Mouse (Mus musculus): ENCODE measurements at regions not wholly inside any gene's neighbourhood (a gene's known extent, or its start where the extent isn't known, plus 50 kb on each side); places are given as distances from the start of the nearest gene placed in this dataset.

DNA sequence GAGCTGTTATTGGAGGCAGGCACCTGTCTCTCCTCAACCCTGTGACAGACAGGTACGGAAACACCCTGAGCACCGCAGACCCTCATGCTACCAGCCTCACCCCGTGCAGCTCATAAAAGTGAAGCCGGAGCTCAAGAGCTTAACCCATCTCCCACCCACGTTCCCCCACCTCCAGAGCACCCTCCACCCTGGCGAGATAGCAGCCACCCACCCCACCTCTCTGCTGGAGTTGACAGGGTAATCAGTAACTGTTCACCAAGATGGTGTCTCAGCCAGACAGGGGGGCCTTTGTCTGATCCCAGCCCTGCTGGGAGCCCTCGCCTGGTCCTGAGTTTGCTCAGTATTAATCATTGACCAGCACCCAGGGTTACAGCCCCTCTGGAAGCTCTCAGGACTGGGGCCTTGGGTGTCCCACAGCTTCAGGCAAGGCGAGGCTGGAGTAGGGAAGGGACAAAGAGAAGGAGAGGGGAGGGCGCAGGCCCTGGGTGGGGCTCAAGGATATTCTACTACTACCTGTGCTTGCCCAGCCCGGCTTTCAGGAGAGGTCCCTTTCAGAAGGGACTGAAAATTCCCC lies 151.3 kb upstream of the Haao start:
- no peak overlapping the region for H3K4me2 ChIP-seq
- no peaks in the 10 kb centered on the region for H3K27me3 ChIP-seq (replicated peaks)
- 0 out of 2 replicates have a peak, but pooled peaks cover 2% of the 10 kb centered on the region for H3K4me1 ChIP-seq
- no peaks in the 10 kb centered on the region for H3K9me3 ChIP-seq (replicated peaks)
- no peak overlapping the region for H3K4me3 ChIP-seq (replicated peaks)
- no peak for ATAC-seq (ENCODE audit: low FRiP score)
- no peak overlapping the region for H3K9ac ChIP-seq (replicated peaks)
- no peak overlapping the region for H3K27ac ChIP-seq (replicated peaks)
- no peaks in the 10 kb centered on the region for H3K36me3 ChIP-seq
- WGBS: 82% methylated on average over 10 of the region's 10 CpGs

DNA sequence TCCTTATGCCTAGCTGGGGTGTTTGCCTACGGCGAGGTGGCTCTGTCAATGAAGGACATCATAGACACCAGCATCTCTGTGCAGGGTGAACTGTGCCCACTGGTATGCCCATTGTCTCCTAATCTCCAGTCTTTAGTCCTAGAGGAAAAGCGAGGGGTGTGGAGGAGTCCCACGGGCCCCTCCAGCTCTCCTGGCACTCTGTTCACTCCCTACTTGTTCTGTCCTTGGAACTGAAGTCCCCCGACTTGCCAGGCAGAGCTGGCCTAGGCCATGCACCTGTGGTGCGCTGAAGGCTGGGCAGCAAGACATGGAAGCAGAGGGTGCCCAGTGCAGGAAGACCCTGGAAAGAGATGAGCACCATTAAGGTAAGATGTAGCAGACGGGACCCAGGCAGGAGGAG lies 150.6 kb upstream of the Haao start:
- WGBS: 96% methylated on average over 7 of the region's 7 CpGs
- no peaks in the 10 kb centered on the region for H3K9me3 ChIP-seq (replicated peaks)
- no peak for ATAC-seq (ENCODE audit: low FRiP score)
- H3K4me1 ChIP-seq: no peaks in the 10 kb centered on the region
- no peak overlapping the region for H3K27ac ChIP-seq (replicated peaks)
- no peaks in the 10 kb centered on the region for H3K27me3 ChIP-seq (replicated peaks)
- no peak overlapping the region for H3K9ac ChIP-seq (replicated peaks)
- H3K36me3 ChIP-seq: no peaks in the 10 kb centered on the region
- H3K4me2 ChIP-seq: no peak overlapping the region
- no peak overlapping the region for H3K4me3 ChIP-seq (replicated peaks)

DNA sequence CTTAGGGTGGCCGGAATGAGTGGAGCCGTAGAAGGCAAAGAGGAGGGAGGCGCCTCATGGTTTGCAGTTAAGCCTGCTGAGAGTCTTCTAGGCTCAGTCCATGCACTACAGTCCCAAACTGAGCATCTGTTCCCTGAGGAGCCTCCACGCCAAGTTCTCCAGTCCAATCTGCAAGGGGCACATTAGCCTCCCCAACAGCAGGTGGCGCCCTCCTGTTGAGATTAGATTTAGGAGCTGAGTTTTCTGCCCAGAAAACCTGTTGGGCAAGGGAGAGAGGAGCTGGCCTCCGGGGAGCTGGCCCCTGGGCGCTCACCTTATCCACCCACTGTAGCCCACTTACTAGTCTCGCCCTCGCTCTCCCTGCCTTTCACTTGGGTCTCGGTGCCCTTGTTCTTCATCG lies 150.0 kb upstream of the Haao start:
- H3K27ac ChIP-seq (replicated peaks): no peak overlapping the region
- H3K9ac ChIP-seq (replicated peaks): no peak overlapping the region
- H3K9me3 ChIP-seq (replicated peaks): no peaks in the 10 kb centered on the region
- no peak for ATAC-seq (ENCODE audit: low FRiP score)
- WGBS: 87% methylated on average over 11 of the region's 11 CpGs
- H3K27me3 ChIP-seq (replicated peaks): no peaks in the 10 kb centered on the region
- H3K4me2 ChIP-seq: no peak overlapping the region
- no peak overlapping the region for H3K4me3 ChIP-seq (replicated peaks)
- H3K36me3 ChIP-seq: no peaks in the 10 kb centered on the region
- H3K4me1 ChIP-seq: no peaks in the 10 kb centered on the region

DNA sequence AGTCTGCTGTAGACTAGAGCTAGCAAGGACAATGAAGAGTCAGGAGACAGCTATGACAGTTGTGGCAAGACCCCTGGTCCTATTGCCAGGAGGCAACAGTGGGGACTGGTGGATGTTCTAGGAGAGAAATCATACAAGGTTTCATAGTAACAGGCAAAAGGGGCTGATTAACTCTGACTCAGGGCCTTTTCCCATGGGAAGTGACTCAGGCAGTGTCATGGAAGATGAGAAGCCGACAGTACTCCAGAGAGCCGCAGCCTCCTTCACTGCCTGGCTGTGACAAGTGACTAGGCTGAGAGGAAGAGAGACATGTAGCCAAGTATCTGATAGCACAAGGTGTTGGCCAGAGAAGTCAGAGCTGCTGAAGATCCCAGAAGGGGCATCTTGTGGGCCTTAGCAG lies 145.3 kb upstream of the Haao start:
- no peaks in the 10 kb centered on the region for H3K9me3 ChIP-seq (replicated peaks)
- H3K4me3 ChIP-seq (replicated peaks): no peak overlapping the region
- H3K9ac ChIP-seq (replicated peaks): no peak overlapping the region
- 75% methylated on average over 2 of the region's 2 CpGs for WGBS
- no peaks in the 10 kb centered on the region for H3K27me3 ChIP-seq (replicated peaks)
- no peak for ATAC-seq (ENCODE audit: low FRiP score)
- H3K27ac ChIP-seq (replicated peaks): no peak overlapping the region
- H3K4me2 ChIP-seq: no peak overlapping the region
- no peaks in the 10 kb centered on the region for H3K36me3 ChIP-seq
- peaks cover 9% of the 10 kb centered on the region for H3K4me1 ChIP-seq

DNA sequence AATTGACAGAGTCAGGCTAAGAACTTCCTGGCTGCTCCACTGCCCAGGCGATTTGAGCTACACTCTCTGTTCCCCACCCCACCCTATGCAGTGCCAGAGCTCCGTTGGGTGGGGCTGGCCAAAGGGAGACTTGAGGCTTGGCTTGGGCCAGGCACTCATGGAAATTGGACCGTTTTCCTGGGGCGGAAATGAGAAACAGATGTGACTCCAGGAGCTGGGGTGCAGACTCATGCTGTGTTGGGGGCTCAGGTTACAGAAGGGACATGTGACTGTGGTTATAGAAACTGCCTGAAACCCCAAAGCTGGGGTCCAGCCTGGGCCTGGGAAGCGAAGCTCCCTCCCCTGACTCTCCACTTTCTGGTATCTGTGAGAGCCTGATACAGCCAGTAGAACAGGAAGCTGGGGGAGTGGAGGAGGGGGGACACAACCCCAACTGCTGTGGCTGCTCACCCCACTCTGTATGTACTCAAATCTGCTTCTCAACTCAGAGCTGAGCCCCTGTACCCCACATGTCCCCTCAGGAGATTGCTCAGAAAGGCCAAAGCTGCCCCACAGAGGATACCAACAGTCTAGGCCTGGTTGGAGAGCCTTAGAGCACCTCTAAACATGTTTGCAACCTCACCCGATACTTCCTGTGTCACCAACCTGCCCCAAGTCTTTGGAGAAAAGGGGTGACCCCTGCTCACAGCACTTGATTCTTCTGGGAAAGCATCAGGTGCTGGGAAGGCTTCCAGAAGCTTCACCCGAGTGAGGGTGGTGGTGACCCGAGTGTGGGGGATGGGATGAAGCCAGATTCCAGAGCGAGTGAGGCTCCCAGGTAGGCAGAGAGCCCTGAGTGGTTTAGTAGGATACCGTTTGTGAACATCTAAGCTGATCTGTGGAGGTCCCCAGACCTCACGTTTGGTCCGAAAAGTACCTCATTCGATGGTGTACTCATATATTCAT lies 142.9 kb upstream of the Haao start:
- no peaks in the 10 kb centered on the region for H3K36me3 ChIP-seq
- no peak overlapping the region for H3K4me3 ChIP-seq (replicated peaks)
- no peak overlapping the region for H3K9ac ChIP-seq (replicated peaks)
- no peak overlapping the region for H3K4me2 ChIP-seq
- peaks cover 21% of the 10 kb centered on the region for H3K4me1 ChIP-seq
- H3K27me3 ChIP-seq (replicated peaks): no peaks in the 10 kb centered on the region
- H3K27ac ChIP-seq (replicated peaks): no peak overlapping the region
- no peak for ATAC-seq (ENCODE audit: low FRiP score)
- H3K9me3 ChIP-seq (replicated peaks): no peaks in the 10 kb centered on the region
- WGBS: 73% methylated on average over 13 of the region's 13 CpGs

DNA sequence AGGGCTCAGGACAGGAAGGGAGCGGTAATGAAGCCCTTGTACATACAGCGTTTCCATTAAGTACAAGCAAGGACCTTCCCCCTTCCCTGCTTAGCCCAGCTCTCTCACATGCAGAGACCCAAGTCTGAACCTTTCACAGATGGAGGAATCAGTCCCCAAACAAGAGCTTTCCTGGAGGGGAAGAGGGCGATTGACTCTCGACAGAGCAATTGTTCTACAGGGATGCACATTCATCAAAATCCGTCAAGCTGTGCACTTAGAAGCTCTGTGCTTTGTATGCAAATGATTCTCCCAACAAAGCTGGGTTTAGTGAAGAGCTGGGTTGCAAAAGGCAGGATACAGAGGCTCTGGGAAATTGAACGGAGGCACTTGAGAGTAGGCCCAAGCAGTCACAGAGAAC lies 141.1 kb upstream of the Haao start:
- ATAC-seq (ENCODE audit: low FRiP score): no peak
- Histone ChIP-seq H3K9ac (replicated peaks) (no peak overlapping the region), H3K27ac (replicated peaks) (peak overlapping the region; percentile 45; the same call in 1 of the 2 replicates), H3K9me3 (replicated peaks) (no peaks in the 10 kb centered on the region), H3K4me3 (replicated peaks) (no peak overlapping the region), H3K27me3 (replicated peaks) (no peaks in the 10 kb centered on the region), H3K36me3 (no peaks in the 10 kb centered on the region), H3K4me1 (peaks cover 29% of the 10 kb centered on the region), H3K4me2 (no peak overlapping the region)
- WGBS: 21% methylated on average over 6 of the region's 6 CpGs

DNA sequence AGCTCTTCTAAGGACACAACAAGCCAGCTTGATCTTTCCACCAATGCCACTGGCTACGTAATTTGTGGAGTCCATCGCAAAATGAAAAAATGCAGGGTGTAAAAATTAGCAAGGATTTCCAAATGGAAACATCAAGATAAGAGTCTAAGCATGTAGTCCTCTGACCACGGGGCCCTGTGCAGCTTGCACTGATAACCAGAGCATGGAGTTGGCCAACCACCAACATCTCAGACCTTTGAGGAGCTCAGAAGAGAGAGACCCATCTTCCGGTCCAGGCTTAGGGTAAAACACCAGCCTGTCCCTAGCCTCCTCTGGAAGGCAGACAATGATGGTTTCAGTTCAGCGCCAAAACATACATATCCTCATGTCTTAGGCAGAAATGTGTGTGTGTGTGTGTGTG lies 140.4 kb upstream of the Haao start:
- no peaks in the 10 kb centered on the region for H3K36me3 ChIP-seq
- no peak overlapping the region for H3K9ac ChIP-seq (replicated peaks)

DNA sequence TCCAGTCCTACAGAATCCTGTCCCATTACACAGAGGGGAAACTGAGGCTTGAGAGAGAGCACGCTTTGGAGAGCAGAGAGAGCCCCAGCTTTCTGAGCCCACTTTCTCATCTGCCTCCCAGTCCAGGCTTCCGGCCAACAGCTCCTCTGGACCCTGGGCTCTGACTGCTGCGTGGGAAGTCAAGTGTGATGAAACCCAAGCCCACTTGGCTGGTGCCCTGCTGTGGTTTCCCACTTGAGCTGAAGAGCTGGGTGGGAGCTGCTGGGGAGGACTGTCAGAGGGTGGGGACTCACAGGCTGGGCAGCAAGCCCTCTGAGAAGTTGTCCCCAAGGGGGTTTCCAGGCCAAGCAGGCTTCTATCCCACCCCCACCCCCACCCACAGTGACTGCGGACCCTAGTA lies 139.9 kb upstream of the Haao start:
- H3K27me3 ChIP-seq (replicated peaks): no peaks in the 10 kb centered on the region
- no peak overlapping the region for H3K4me3 ChIP-seq (replicated peaks)
- no peak overlapping the region for H3K27ac ChIP-seq (replicated peaks)
- H3K36me3 ChIP-seq: no peaks in the 10 kb centered on the region
- 89% methylated on average over 4 of the region's 4 CpGs for WGBS
- peaks cover 38% of the 10 kb centered on the region for H3K4me1 ChIP-seq
- no peak for ATAC-seq (ENCODE audit: low FRiP score)
- no peak overlapping the region for H3K9ac ChIP-seq (replicated peaks)
- H3K4me2 ChIP-seq: no peak overlapping the region
- H3K9me3 ChIP-seq (replicated peaks): no peaks in the 10 kb centered on the region

More for the DNA sequence above, 140.4 kb upstream of the Haao start:
- Histone ChIP-seq H3K9me3 (replicated peaks) (no peaks in the 10 kb centered on the region), H3K27ac (replicated peaks) (no peak overlapping the region), H3K27me3 (replicated peaks) (no peaks in the 10 kb centered on the region), H3K4me3 (replicated peaks) (no peak overlapping the region), H3K4me1 (peaks cover 33% of the 10 kb centered on the region), H3K4me2 (no peak overlapping the region)
- ATAC-seq (ENCODE audit: low FRiP score): no peak
- 93% methylated on average over 5 of the region's 5 CpGs for WGBS

DNA sequence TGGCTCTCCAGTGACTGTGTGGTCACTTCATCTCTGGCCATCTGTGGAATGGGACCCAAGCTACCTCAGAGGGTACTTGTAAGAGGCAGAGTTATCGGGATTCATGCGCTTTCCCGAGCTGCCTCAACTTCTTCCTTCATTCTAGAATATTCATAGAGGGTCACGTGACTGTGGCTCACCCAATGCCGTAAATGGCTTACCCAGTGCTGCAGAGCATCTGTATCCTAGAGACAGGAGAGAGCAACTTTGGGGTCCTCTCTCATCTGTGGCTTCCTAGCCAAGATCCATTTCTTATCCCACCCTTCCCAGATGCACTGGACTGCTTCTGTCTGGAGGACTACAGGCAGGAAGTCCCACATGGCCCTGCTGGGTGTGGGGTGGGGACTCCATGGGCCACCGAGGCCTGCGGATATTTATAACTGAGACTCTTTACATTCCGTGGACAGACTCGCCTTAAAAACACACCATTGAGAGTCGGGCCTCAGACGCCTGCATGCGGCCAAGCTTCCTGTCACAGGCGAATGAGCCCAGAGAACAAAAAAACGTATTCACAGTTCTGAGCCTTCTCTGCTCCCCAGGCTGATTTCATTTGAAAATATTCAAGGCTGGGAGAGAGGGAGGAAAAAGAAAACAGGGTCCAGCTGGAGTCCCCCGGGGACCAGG lies 138.3 kb upstream of the Haao start:
- ATAC-seq (ENCODE audit: low FRiP score): 0 out of 2 replicates have a peak, but pooled peaks have one; percentile 31
- Histone ChIP-seq H3K4me2 (no peak overlapping the region), H3K9ac (replicated peaks) (no peak overlapping the region), H3K4me1 (peaks cover 45% of the 10 kb centered on the region), H3K27me3 (replicated peaks) (no peaks in the 10 kb centered on the region), H3K27ac (replicated peaks) (peak overlapping the region; percentile 69), H3K36me3 (no peaks in the 10 kb centered on the region), H3K4me3 (replicated peaks) (no peak overlapping the region), H3K9me3 (replicated peaks) (no peaks in the 10 kb centered on the region)
- 44% methylated on average over 15 of the region's 15 CpGs for WGBS

DNA sequence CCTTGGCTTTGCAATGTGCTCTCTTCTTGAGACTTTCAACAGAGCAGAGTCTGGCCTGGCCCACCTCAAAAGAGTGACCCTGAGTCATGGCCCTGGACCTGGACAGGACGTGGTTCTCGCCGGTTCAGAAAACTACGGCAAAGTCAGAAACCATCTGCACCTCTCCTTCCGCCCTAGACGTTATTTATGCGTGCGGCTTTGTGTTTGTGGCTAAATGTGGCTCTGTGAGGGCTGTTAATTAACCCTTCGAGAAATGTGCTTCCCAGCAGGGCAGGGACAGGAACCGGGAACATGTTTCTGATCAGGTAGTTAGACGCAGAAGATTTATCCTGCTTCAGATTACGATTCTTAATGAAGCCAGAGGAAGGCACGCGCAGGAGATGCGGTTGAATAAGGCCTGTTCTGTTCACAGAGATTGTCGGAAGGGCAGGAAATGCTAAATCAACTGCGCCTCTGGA lies 137.6 kb upstream of the Haao start:
- no peaks in the 10 kb centered on the region for H3K9me3 ChIP-seq (replicated peaks)
- H3K27ac ChIP-seq (replicated peaks): peak overlapping the region; percentile 69; the same call in 1 of the 2 replicates
- no peak overlapping the region for H3K9ac ChIP-seq (replicated peaks)
- no peak for ATAC-seq (ENCODE audit: low FRiP score)
- WGBS: 17% methylated on average over 17 of the region's 17 CpGs
- H3K27me3 ChIP-seq (replicated peaks): no peaks in the 10 kb centered on the region
- no peak overlapping the region for H3K4me3 ChIP-seq (replicated peaks)
- H3K36me3 ChIP-seq: no peaks in the 10 kb centered on the region
- peaks cover 45% of the 10 kb centered on the region for H3K4me1 ChIP-seq
- no peak overlapping the region for H3K4me2 ChIP-seq

DNA sequence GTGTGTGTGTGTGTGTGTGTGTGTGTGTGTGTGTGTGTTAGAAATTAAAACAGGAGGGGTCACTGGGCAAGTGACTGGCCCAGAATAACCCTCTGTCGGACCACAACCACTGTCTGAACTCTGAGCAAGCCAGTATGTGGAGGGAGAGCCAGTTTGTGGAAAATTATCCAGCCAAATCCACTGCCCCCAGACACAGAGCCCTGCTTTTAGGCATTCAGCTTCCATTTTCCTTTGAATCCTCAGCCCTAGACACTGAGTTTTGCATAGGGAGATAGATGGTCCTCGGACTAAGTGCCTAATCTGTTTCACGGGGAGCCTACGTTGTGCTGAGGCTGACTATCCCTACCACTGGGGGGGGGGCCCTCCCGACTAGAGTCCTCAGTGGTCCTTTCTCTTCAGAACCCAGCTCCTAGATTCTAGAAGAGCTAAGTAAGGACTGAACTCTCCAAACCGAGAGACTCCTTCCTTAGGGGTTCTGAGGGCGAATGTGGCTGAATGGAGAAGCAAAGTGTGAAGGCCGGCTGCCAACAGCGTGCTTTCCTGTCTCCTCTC lies 136.2 kb upstream of the Haao start:
- Histone ChIP-seq H3K36me3 (no peaks in the 10 kb centered on the region), H3K27ac (replicated peaks) (peak overlapping the region; percentile 58), H3K9ac (replicated peaks) (no peak overlapping the region), H3K27me3 (replicated peaks) (no peaks in the 10 kb centered on the region), H3K4me2 (no peak overlapping the region), H3K9me3 (replicated peaks) (no peaks in the 10 kb centered on the region), H3K4me3 (replicated peaks) (no peak overlapping the region), H3K4me1 (peaks cover 39% of the 10 kb centered on the region)
- 94% methylated on average over 9 of the region's 9 CpGs for WGBS
- ATAC-seq (ENCODE audit: low FRiP score): no peak

Data from neural tube, embryonic 15.5 days (tissue).